Mouse (Mus musculus): ENCODE data around the gene Rhot1. TPM values are rescaled to one million over a fixed set of nuclear protein-coding genes. Genes with fewer than 3 reads are reported as not detected.
A peak's percentile ranks its signal among the peaks of the same experiment; 100 is the strongest.
"Not testable (repeated sequence)": the region's sequence is repeated elsewhere in the genome, so short reads cannot be mapped to it uniquely, and the experiment has no call there.

The Rhot1 gene
- polyA plus RNA-seq, 1 experiment, result 40.7 TPM

- peaks cover 3% of the 10 kb centered on the region; the same call in 1 of the 2 replicates for H3K4me1 ChIP-seq (ENCODE audit: control insufficient read depth, insufficient read depth, insufficient read length, low read length)
- H3K27ac ChIP-seq (replicated peaks; ENCODE audit: low read depth, low read length), result no peak overlapping the region
- no peak overlapping the region for H3K4me3 ChIP-seq (ENCODE audit: insufficient read depth, low read depth, low read length)
Measured at GRCm38 (mm10) chr11:80215291-80215690, 6.5 kb downstream of the Rhot1 start.

GRCm38 (mm10) chr11:80218657-80219293 lies 10.0 kb downstream of the Rhot1 start:
- Histone ChIP-seq H3K27ac (replicated peaks; ENCODE audit: low read depth, low read length) (peak overlapping the region; percentile 75), H3K4me1 (ENCODE audit: control insufficient read depth, insufficient read depth, insufficient read length, low read length) (peaks cover 2% of the 10 kb centered on the region; the same call in 1 of the 2 replicates), H3K4me3 (ENCODE audit: insufficient read depth, low read depth, low read length) (no peak overlapping the region)

- not testable (repeated sequence) for H3K27ac ChIP-seq (replicated peaks; ENCODE audit: low read depth, low read length); H3K4me1 ChIP-seq (ENCODE audit: control insufficient read depth, insufficient read depth, insufficient read length, low read length); H3K4me3 ChIP-seq (ENCODE audit: insufficient read depth, low read depth, low read length)
Measured at GRCm38 (mm10) chr11:80230066-80230465, 21.2 kb downstream of the Rhot1 start.

- Histone ChIP-seq H3K4me1 (ENCODE audit: control insufficient read depth, insufficient read depth, insufficient read length, low read length) (no peaks in the 10 kb centered on the region), H3K4me3 (ENCODE audit: insufficient read depth, low read depth, low read length) (no peak overlapping the region), H3K27ac (replicated peaks; ENCODE audit: low read depth, low read length) (no peak overlapping the region)
Measured at GRCm38 (mm10) chr11:80237278-80237677, 28.5 kb downstream of the Rhot1 start.

GRCm38 (mm10) chr11:80238306-80238705 lies 29.5 kb downstream of the Rhot1 start:
- no peak overlapping the region for H3K4me3 ChIP-seq (ENCODE audit: insufficient read depth, low read depth, low read length)
- no peak overlapping the region for H3K27ac ChIP-seq (replicated peaks; ENCODE audit: low read depth, low read length)
- H3K4me1 ChIP-seq (ENCODE audit: control insufficient read depth, insufficient read depth, insufficient read length, low read length), result no peaks in the 10 kb centered on the region

GRCm38 (mm10) chr11:80247026-80247425 lies 38.2 kb downstream of the Rhot1 start:
- Histone ChIP-seq H3K4me1 (ENCODE audit: control insufficient read depth, insufficient read depth, insufficient read length, low read length) (no peaks in the 10 kb centered on the region), H3K4me3 (ENCODE audit: insufficient read depth, low read depth, low read length) (no peak overlapping the region), H3K27ac (replicated peaks; ENCODE audit: low read depth, low read length) (no peak overlapping the region)

GRCm38 (mm10) chr11:80248531-80248930 lies 39.7 kb downstream of the Rhot1 start:
- Histone ChIP-seq H3K4me3 (ENCODE audit: insufficient read depth, low read depth, low read length) (no peak overlapping the region), H3K27ac (replicated peaks; ENCODE audit: low read depth, low read length) (no peak overlapping the region), H3K4me1 (ENCODE audit: control insufficient read depth, insufficient read depth, insufficient read length, low read length) (no peaks in the 10 kb centered on the region)

GRCm38 (mm10) chr11:80264137-80264536 lies 55.3 kb downstream of the Rhot1 start:
- Histone ChIP-seq H3K27ac (replicated peaks; ENCODE audit: low read depth, low read length) (no peak overlapping the region), H3K4me3 (ENCODE audit: insufficient read depth, low read depth, low read length) (no peak overlapping the region), H3K4me1 (ENCODE audit: control insufficient read depth, insufficient read depth, insufficient read length, low read length) (no peaks in the 10 kb centered on the region)

GRCm38 (mm10) chr11:80271096-80271495 lies 62.3 kb downstream of the Rhot1 start:
- H3K27ac ChIP-seq (replicated peaks; ENCODE audit: low read depth, low read length), result no peak overlapping the region; the same call in 1 of the 2 replicates
- no peak overlapping the region for H3K4me3 ChIP-seq (ENCODE audit: insufficient read depth, low read depth, low read length)
- no peaks in the 10 kb centered on the region for H3K4me1 ChIP-seq (ENCODE audit: control insufficient read depth, insufficient read depth, insufficient read length, low read length)

GRCm38 (mm10) chr11:80275011-80275410 lies 66.2 kb downstream of the Rhot1 start:
- Histone ChIP-seq H3K4me3 (ENCODE audit: insufficient read depth, low read depth, low read length) (no peak overlapping the region), H3K27ac (replicated peaks; ENCODE audit: low read depth, low read length) (no peak overlapping the region), H3K4me1 (ENCODE audit: control insufficient read depth, insufficient read depth, insufficient read length, low read length) (no peaks in the 10 kb centered on the region)

- Histone ChIP-seq H3K27ac (replicated peaks; ENCODE audit: low read depth, low read length) (no peak overlapping the region), H3K4me3 (ENCODE audit: insufficient read depth, low read depth, low read length) (no peak overlapping the region), H3K4me1 (ENCODE audit: control insufficient read depth, insufficient read depth, insufficient read length, low read length) (no peaks in the 10 kb centered on the region)
Measured at GRCm38 (mm10) chr11:80278054-80278453, 69.2 kb downstream of the Rhot1 start.

- Histone ChIP-seq H3K4me1 (ENCODE audit: control insufficient read depth, insufficient read depth, insufficient read length, low read length) (no peaks in the 10 kb centered on the region), H3K4me3 (ENCODE audit: insufficient read depth, low read depth, low read length) (no peak overlapping the region), H3K27ac (replicated peaks; ENCODE audit: low read depth, low read length) (no peak overlapping the region)
Measured at GRCm38 (mm10) chr11:80283786-80284185, 75.0 kb downstream of the Rhot1 start.

- Histone ChIP-seq H3K4me1 (ENCODE audit: control insufficient read depth, insufficient read depth, insufficient read length, low read length) (no peaks in the 10 kb centered on the region), H3K27ac (replicated peaks; ENCODE audit: low read depth, low read length) (no peak overlapping the region), H3K4me3 (ENCODE audit: insufficient read depth, low read depth, low read length) (no peak overlapping the region)
Measured at GRCm38 (mm10) chr11:80284641-80285040, 75.8 kb downstream of the Rhot1 start.

- Histone ChIP-seq H3K27ac (replicated peaks; ENCODE audit: low read depth, low read length) (no peak overlapping the region), H3K4me1 (ENCODE audit: control insufficient read depth, insufficient read depth, insufficient read length, low read length) (0 out of 2 replicates have a peak, but pooled peaks cover 2% of the 10 kb centered on the region), H3K4me3 (ENCODE audit: insufficient read depth, low read depth, low read length) (no peak overlapping the region)
Measured at GRCm38 (mm10) chr11:80287150-80287549, 78.3 kb downstream of the Rhot1 start.

GRCm38 (mm10) chr11:80289701-80290445 lies 81.1 kb downstream of the Rhot1 start:
- H3K4me1 ChIP-seq (ENCODE audit: control insufficient read depth, insufficient read depth, insufficient read length, low read length), result 0 out of 2 replicates have a peak, but pooled peaks cover 2% of the 10 kb centered on the region
- H3K4me3 ChIP-seq (ENCODE audit: insufficient read depth, low read depth, low read length), result peak overlapping the region; percentile 16; the same call in 1 of the 2 replicates
- H3K27ac ChIP-seq (replicated peaks; ENCODE audit: low read depth, low read length), result no peak overlapping the region

GRCm38 (mm10) chr11:80291004-80291403 lies 82.2 kb downstream of the Rhot1 start:
- no peak overlapping the region for H3K4me3 ChIP-seq (ENCODE audit: insufficient read depth, low read depth, low read length)

More at GRCm38 (mm10) chr11:80291004-80291403, 82.2 kb downstream of the Rhot1 start:
- Histone ChIP-seq H3K27ac (replicated peaks; ENCODE audit: low read depth, low read length) (no peak overlapping the region), H3K4me1 (ENCODE audit: control insufficient read depth, insufficient read depth, insufficient read length, low read length) (peaks cover 6% of the 10 kb centered on the region; the same call in 1 of the 2 replicates)

All from brown adipose tissue, adult 24 weeks (tissue).